Mouse (Mus musculus) heart, adult 2 months (tissue): Measurements from ENCODE around the gene Necap1.

Experiments used
- CTCF ChIP-seq: fragments of 200-600 bp; IDR thresholded peaks from 2 replicates; pipeline ENCODE4 v1.8.1; 2022; ENCODE audit warnings: antibody characterized with exemption, mild to moderate bottlenecking, moderate library complexity
- EP300 ChIP-seq: fragments of 200-500 bp; IDR thresholded peaks from 2 replicates; pipeline ENCODE4 v1.6.1; 2011; ENCODE audit warnings: low read depth, low read length, control low read depth; ENCODE audit not compliant: insufficient read depth
- POLR2A ChIP-seq: fragments of 200-500 bp; IDR thresholded peaks from 2 replicates; pipeline ENCODE4 v1.6.1; 2011; ENCODE audit warnings: mild to moderate bottlenecking, low read depth, low read length, control low read depth; ENCODE audit not compliant: insufficient read depth

DNA sequence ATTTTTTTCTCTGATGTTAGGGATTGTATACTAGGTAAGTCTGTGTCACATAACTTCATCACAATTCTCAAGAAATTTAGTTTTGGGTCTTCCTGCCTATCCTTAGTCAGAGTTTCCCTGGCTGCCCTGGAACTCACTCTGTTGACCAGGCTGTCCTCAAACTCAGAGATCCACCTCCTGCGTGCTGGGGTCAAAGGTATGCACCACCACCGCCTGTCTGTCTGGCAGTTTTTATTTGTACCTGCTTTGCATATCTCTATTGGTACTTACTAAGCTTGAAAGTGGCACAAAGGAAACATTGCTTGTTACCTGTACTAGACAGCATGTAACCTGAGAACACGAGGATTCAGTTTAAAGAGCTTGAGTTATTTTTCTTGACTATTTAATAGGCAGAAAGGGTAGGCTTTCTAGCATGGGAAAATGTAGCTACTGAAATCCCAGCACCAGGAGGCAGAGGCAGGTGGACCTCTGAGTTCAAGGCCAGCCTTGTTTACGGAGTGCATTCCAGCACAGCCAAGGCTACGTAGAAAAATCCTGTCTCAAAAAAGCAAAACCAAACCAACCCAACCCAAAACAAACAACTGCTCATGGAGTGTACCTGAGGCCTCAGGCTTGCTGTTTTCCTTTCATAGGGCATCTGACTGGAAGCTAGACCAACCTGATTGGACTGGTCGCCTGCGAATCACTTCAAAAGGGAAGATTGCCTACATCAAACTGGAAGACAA is 5.7 kb downstream of the Necap1 start:
- TF ChIP-seq CTCF (no peak), POLR2A (no peak), EP300 (no peak)
